Mouse (Mus musculus): ENCODE measurements at regions not wholly inside any gene's neighbourhood (a gene's known extent, or its start where the extent isn't known, plus 50 kb on each side); places are given as distances from the start of the nearest gene placed in this dataset.

- TF ChIP-seq POLR2A (IDR thresholded peaks at IDR 0.05; ENCODE audit: low read depth, low read length): no peak
- no peak for TF ChIP-seq CTCF (IDR thresholded peaks at IDR 0.05; ENCODE audit: borderline replicate concordance, insufficient read depth, low read length)
These were observed 68.2 kb upstream of the Insig1 start for GRCm38 (mm10) chr5:28002922-28003321.
